Mouse (Mus musculus): ENCODE measurements around the gene Csf2rb2.

DNA sequence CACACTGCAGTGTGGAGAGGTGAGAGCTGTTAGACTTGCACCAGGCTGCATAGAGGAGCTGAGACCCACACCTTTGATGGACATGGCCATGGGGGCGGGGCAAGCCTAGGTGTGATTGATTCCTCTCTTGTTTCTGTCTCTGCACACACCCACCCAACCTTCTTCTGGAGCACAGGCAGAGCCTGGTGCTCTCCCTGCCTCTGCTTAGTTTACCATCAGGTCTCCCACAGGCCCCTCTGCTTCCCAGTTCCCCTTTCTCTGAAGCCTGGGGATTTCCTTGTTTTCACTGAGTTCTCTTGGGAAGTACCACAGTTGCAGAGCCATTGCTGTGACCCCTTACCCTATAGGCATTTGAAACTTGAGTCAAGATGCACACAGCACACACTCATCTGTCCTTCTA is 7.0 kb downstream of the Csf2rb2 start:
- no peak for TF ChIP-seq MAFK (IDR thresholded peaks at IDR 0.05; ENCODE audit: insufficient read depth, low read depth, low read length)
- TF ChIP-seq HCFC1 (IDR thresholded peaks at IDR 0.05; ENCODE audit: borderline replicate concordance, insufficient read depth, low read length): no peak
- TF ChIP-seq CHD2 (IDR thresholded peaks at IDR 0.05; ENCODE audit: low read depth, low read length): no peak
- no peak for TF ChIP-seq ZNF384 (IDR thresholded peaks at IDR 0.05; ENCODE audit: low read depth, low read length)
- no peak for TF ChIP-seq ZC3H11A (IDR thresholded peaks at IDR 0.05; ENCODE audit: borderline replicate concordance, low read depth, low read length)
